Mouse (Mus musculus): Measurements from ENCODE around the gene Cog1.

Cog1 gene

DNA sequence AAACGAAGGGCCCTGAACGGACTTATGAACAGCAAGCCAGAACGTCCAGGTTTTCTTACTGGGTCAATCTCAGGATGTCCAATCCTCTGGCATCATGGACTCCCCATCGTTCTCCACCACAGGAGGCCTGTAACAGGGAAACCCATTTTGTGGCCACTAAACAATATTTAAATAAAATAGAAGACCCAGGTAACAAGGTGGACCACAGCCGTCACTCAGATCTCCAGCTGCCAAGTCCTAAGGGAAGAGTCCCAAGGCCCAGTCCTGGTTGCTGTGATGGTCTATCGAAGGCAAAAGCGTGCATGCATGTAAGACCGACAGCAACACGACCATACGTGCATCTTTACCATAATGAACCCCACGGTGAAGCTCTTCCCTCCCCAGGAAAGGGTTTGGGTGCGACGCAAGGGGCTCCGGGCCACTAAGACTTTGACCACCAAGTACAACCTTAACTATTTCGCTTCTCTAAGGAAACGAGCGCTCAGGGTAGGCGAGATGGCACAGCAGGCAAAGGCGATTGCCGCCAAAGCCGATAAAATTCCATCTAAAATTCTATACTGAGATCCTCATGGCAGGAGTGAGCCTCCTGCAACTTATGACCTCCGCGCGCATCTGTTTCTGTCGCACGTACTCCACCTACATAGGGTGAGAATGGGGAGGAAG lies at the start of gene Cog1:
Gene Cog1, plus strand, starts transcription at position 480 of the 663 bp plus-strand sequence.
- no peak for DNase-seq

DNA sequence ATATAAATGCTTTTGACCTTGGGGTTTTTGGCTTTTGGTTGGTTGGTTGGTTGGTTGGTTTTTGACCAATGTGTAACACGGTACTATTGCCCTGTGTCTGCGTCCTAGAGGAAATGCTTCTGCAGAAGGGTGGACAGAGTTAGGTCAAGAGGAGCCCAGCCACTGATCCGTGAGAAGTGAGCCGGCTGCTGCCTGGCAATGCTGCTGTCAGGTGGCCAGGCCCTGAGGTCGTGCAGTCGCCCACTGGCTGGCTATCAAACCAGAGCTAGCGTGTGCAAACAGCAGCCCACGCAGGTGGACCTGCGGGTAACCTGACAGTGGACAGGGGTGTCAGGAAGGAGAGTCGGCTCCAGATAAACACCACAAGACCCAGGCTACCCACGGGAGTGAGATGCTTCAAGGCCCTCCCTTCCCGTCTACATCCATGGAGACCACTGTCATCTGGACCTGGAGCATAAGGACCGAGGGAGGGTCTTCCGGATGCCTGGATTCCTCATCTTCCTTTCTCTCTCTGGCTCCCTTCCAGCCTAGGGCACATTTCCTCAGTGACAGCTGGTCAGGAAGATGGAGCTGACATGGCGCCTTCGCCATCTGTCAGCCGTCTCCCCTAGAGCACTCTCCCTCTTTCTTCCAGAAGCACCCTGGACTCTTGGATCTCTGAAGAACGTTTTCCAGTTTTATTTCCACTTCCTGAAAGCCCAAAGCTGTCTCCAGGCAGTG lies 48.3 kb upstream of the Cog1 start:
- DNase-seq = peak; percentile 65 to 69

DNA sequence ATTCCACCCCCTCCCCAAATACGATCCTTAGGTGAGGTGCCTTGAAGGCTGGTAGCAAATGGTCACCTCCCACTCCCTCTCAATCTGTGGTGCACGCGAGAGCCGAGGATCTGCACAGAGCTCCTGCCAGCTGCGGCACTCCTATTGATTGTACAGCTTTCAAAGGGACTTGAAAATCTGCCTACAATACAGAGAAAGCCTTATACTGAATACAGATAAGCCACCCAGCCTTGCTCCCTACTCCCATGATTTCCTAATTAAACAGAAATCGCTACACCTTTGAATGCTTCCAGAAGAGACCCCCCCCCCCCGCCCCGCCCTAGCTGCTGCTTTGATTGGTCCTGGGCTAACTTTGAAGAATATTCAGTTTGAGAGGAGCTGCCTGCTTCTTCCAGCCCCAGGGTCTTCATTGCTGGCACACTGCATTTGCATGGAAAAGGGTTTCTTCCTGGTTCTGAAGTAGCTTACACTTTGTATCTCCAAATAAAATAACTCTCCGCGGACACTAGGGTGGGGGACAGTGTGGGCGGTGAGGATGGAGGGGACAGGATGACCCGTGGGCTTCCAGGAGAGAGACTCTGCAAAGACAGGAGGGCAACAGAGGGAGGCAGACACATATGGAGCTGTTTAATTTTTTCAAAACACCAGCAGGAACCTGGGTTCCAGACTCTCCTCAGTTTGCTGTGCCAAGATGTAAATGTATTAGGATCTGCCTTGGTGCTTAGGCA lies 47.2 kb upstream of the Cog1 start:
- DNase-seq = no peak

DNA sequence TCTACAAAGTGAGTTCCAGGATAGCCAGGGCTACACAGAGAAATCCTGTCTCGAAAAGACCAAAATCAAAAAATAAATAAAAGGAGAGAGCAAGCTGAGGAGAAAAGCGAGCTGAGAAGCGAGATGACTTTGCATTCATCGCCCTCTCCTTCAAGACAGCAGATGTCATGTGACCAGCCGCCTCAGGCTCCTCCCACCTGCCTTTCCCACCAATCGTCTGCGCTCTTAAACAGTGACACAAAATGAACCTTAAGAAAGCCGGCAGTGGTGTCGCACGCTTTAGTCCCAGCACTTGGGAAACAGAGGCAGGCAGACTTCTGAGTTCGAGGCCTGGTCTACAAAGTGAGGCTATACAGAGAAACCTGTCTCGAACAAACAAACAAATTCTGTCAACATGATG lies 41.4 kb upstream of the Cog1 start:
- DNase-seq = no peak

DNA sequence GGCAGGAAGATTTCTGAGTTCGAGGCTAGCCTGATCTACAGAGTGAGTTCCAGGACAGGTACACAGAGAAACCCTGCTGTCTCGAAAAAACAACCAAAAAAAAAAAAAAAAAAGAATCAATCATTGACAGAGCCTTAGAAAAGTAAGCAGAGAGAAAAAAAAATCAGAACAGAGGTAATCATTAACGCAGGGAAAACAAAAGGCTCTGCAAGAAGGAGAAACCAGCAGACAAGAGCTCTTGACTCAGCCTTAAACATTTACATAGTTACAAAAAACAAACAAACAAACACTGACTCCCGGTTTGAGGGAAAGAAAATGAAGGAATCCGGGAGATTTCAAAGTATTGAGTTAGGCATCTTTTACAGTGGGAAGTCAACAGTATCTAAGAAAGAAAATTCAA lies 39.4 kb upstream of the Cog1 start:
- no peak for DNase-seq

DNA sequence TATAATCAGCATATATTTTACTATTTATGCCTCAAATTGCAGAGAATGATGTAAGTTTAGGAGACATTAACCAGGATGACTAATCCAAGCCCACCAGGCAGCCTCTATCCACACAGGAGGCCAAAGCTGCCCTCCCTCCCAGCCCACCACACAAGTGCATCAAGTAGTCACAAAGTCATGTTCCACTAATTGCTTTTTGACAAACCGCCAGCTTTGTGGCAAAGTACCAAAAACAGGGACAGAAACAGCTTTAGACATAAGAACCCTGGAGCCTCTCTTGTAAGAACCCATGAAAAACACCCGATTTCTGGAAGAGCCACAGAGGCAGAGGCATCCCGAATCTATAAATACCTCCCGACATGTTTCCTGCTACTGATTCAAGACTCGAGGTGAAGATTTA lies 38.7 kb upstream of the Cog1 start:
- DNase-seq = peak in 1 of 2 experiments; percentile 35

DNA sequence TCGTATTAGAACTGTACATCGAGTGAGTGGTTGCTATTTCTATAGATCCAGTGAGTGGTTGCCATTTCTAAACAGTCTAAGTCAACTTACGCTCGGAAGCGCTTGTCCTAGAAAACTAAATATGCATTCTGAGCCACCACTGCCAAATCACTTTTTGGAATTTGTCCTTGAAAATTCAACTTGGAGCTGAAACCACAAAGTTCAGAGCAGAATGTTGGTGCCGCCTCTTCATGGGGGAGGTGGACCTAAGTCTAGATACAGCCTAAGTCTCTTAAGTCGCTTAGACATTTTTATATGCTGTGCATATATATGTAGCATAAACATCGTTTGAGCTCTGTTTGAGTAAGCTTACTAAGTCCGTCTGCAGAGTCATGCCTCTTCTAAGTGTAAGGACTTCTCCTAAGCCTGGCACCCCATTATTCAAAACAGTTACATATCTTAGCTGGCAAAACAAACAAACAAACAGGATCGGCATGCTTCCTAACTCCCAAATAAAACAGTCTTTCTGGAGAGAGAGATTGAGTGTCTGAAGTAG lies 37.8 kb upstream of the Cog1 start:
- DNase-seq = no peak

DNA sequence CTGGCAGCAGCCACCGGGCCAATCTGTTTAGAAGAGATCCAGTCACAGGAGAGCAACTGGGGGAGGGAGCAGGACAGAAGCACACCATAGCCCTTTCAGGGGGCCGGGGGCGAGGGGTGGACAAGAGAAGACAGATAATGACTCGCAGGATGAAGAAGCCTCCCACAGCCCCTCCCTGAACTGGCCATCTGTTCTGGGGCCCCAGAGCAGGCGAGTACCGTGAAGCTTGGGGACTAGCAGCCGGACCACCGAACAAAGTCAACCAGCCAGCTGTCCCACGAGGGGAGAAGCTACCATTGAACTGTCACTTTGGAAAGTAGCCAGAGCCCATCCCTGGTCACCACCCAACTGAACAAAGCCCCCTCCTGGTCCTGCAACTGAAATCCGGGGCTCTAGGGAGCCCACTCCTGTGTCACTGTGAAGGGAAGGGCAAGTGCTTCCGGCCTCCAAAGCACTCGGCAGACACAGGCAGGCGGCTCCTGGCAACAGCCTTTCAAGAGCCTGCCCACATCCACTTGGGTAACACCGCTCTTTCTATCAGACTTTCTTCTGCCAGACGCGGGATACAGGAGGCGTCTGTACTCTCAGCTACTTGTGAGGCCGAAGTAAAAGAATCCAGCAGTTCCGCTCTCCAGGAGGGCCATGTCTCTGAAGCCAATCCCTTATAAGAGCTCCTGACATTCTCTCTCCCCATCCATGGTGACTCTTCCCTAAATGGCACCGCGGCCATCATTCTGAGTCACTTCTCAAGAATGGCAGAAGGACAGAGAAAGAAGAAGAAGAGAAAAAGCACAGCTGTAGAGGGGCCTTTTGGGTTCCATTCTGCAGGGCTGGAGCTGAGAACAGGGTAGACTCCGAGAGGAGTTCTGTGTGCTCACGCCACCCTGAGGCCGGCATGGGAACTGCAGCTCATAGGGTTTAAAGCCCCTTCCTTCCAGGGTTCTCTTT lies 37.0 kb upstream of the Cog1 start:
- peak; percentile 61 to 73 for DNase-seq

DNA sequence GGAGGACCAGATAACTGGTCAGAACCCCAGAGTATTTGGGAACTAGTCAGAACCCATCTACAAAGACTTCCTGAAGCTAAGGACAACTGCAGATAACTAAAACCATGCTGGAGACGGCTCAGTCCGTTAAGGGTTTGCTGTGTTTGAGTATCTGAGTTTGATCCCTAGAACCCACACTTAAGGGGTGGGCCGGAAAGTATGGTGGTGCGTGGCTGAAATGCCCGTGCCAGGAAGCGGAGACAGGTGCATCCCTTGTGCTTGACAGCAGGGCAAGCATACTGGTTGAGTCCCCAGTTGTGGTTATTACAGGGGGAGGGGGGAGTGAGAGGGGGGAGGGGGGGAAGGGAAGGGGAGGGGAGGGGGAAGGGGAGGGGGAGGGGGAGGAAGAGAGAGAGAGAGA lies 34.5 kb upstream of the Cog1 start:
- no peak for DNase-seq

DNA sequence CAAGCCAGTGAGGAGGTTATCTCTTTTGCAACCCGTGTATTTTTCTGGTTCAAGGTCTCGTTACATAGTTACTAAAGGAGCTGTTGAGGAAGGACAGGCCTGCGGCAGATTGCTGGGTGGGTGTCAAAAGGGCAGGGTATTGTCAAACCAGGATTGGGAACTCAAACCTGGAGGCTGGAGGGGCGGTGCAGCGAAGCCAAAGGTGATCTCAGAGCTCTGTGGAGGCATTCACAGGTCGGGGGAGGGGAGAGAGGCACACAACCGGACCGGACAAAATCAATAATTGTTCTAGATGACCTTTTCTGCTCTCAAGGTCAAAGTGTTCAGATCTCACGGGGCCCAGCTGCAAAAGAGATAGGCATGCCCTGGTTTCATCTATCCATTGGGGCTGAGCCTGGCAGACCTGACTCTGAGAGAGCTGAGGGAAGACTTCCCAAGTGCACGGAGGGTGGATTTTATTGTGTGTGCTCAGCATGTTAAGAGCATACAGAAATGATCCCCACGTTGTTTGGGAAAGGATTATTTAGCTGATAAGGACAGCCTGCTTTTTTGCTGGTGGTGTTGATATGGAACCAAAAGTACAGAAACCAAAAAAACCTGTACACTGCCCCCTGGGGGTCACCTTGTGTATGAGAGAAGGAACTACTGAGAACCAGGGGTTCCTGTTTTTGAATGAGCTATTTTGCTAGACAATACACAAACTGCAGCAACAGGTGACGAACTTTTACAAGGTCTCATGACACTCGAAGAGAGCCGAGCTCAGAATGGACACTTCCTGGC lies 31.6 kb upstream of the Cog1 start:
- DNase-seq = peak; percentile 66 to 83

DNA sequence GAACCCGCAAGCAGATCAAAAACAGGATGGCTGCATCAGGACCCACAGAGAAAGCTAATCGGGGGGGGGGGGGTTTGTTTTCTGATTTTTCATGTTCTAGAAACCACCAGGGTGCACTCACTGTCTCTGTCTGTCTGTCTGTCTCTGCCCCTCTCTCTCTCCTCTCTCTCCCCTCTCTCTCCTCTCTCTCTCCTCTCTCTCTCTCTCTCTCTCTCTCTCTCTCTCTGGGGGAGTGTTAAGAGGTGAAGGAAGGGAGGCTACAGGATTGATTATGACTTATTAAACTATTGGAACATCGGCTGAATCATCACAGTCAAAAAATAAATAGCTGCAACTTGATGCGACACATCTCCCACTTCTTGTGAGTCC lies 30.7 kb upstream of the Cog1 start:
- no peak for DNase-seq

DNA sequence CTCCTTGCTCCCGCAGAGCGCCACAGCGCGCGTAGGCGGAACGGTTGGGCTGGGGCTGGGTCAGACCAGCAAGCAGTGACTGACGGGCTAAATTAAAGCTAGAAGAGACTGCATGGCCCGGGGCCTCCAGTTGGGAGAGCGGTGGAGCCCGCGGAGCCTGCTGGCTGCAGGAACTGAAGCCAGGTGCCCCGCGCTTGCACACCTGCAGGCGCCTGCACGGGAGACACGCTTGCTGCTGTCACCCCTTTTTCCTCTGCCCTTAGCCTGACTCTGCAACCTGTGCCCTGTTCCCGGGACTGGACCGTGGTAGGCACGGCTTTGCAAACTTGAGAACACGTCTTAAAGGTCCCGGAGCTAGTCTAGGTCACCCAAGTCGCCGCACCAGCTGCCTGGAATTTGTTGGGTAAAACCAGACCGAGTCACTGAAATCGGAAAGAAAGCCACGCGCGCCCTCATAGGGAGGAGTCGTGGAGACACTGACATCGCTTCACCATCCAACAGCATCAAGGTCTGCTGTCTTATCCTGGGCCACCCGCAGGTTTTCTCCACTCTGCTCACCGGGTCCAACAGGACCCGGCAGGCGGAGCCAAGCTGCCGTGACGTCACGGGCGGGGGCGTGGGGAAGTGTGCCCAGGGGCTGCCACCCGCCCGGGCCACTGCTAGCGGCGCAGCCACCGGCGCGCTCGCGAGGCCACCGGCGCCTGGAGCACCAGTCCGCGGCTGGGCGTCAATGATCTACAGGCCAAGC lies 30.1 kb upstream of the Cog1 start, which contains the start of gene Sstr2:
Gene Sstr2, plus strand, starts transcription at position 671 of the 748 bp plus-strand sequence.
- peak; percentile 83 to 89 for DNase-seq

DNA sequence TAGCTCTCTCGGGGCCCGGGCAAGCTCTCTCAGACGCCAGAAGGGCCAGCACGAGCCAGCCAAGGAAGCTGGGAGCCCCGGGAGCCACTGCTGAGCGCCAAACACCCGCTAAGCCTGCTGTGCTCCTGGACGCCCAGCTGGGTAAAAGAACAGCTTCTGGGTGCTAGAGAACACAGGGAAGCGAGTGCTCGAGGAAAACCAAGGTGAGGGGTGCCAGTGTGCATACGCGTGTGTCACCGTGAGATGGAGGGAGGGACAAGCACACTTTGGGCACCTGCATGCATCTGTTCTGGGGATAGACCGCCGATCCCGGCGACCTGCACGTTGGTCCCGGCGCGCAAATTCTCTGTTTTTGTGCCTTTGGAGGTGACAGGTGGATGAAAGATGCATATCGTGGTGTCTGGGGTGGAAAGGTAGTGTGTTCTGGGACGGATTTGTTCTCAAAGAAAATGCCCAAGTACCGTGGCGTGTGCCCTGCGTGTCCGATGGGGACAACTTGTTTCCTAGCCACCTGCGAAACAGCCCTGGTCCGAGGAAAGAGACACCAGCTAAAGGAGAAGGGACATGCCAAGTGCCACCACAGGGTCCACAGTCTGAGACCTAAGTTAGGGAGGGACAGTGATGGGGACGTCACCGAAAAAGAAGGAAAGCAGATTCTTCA lies 29.4 kb upstream of the Cog1 start:
- peak in 1 of 2 experiments; percentile 29 for DNase-seq

DNA sequence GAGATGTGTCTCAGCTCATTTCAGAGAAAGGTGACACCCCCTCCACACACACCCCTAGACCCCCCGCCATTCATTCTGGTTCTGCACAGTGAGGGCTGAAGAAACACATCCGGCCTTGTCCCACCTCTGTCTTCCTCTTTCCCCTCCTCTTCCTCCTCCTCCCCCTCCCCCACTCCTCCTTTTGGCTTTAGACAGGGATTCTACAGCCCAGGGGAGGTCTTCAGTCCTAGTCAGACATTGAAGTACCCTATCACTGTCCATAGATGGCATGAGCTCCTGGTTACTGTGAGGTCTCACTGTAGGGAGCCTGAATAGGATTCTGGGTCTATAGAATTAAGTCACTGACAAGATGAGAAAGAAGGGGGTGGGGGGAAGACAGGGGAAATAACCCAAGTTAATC lies 28.0 kb upstream of the Cog1 start:
- DNase-seq = no peak

DNA sequence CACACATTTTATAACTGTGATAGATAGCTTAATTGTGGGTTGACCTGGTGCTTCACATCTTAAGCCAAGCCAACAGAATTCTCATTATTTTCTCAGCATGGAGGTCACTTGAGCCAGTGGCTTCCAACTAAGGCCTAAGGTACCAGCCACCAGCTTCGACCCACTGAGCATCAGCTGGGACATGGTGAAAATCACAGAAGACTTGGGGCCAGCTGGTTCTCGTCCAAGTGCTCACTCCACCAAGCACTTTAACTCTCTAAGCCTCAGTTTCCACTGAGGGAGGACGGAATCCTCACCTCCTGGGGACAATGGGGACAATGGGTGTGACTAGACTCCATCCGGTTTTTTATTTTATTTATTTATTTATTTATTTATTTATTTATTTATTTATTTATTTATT lies 26.9 kb upstream of the Cog1 start:
- DNase-seq = no peak

DNA sequence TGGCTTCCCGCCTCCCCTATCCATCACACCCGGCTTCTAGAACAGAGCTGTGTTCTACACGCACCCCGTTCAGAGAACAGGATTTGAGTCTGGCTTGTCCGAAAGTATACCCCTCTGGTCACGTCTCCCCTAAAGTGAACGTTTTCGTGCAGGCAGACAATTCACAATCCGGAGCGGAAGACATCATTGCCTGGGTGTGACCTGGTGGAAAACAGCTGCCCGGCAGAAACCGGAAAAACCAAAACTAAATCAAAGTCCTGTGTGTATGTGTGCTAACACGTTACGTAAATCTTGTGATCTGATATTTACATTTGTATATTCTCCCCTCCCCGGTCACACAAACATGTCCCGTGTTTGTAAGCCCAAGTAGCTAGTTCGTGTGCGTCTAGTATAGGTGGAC lies 23.5 kb upstream of the Cog1 start:
- no peak for DNase-seq

DNA sequence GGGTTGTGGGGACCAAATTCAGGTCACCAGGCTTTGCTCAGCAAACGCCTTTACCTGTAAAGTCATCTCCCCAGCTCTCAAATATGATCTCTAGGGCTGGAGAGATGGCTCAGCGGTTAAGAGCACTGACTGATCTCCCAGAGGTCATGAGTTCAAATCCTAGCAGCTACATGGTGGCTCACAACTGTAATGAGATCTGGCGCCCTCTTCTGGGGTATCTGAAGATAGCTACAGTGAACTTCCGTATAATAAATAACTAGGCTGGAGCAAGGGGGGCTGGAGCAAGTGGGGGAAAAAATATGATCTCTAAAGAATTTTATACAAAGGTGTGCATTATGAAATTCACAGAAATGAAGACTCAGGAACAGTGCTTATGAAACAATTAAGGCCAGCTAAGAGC lies 21.2 kb upstream of the Cog1 start:
- DNase-seq = peak in 1 of 2 experiments; percentile 17

DNA sequence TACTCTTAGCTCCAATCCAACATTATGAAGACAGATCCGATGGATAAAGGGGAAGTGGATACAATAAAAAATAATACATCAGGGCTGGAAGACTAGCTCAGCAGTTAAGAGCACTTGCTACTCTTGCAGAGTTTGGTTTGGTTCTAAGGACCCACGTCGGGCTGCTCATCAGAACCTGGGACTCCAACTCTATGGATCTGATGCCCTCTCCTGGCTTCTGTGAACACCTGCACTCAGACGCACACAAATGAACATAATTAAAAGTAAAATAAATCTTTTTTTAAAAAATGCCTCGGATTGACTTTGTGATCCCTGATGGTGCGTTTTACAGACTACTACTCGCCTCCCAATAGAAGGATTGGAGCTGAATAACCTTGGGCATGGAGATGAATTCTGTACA lies 18.3 kb upstream of the Cog1 start:
- DNase-seq = no peak

DNA sequence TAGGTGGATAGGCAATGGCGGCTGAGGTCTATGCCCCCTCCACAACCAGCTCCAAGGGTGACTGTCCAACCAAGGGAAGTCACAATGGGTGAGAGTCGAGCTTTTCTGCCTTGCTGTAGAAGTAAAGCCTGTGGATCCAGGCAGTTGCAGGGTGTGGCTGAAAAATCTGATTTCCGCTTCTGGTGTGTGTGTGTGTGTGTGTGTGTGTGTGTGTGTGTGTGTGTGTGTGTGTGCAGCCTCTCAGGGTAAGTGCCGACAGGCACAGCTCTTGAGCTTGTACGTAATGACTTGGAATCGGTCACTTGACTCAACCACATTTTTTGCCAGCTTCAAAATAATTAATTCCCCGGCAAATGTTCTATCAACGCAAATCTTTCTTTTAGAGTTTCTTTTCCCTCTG lies 17.7 kb upstream of the Cog1 start:
- no peak for DNase-seq

DNA sequence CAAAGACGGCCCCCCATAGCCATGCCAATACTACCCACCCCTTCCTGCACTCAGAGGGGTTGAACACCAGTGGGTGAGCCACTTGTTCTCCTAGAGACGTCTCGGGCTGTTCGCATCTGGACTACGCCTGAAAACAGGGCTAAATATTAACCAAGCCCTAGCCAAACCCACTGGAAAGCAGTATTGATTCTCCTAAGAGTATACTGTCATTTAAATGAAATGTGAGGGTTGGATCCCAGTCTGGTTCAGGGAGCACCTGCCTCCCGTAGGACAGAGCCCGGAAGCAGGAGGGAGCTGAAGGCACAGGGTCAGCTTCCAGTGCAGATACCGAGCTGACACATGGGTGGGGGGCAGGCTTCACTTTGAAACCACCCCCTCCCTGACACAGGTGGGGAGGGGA lies 17.1 kb upstream of the Cog1 start:
- DNase-seq = no peak

Data from cerebellum, postnatal 25 days (tissue).